Comparison of ENCODE assay signal across 8 mouse cellular contexts in the genomic region with DNA sequence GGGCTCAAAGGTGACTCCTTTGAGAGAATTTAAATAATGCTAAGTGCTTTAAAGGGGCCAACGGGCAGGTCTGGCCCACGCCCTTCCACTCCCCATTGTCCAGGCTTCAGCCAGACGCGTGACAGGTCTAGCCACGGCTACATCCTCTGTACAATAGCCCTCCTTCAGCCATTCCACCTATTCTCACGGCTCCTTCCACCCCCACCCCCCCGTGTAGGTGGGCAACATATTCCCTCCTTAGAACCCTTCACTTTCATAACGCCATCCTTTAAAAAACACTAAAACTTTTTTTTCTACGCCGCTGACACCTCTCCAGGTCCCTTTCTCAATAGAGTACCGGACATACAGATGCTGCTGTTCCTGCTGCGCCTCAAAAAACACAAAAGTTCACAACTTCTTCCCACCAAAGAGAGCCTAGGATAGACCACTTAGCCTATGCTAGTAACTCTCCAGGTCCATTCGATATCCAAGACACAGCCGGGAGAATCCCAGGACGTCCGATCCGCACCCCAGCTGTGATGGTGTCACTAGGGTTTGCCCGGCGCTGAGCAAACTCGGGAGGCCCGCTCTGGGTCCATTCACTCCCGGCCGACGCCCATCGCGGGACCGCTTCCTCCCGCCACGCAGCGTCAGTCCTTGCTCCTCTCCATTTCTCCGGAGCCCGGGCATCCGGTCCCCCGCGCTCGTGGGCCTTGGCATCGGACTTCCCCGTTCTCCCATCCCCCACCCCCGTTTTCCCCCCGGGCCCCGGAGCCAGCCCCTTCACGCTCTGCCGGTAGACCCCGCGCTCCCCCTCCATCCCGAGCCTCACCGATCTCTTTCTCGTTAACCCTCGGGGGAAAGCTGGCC. TPM values are rescaled to one million over a fixed set of nuclear protein-coding genes. Genes with fewer than 3 reads are reported as not detected.
DNase-seq lines count a peak whose midpoint lies in the region; ATAC-seq and TF ChIP-seq lines count a peak whose summit lies in the region.

No protein-coding gene starts in this region.

- H3K9ac ChIP-seq in intestine, embryonic 15.5 days, result peak overlapping the region; percentile 89
- H3K9ac ChIP-seq in limb, embryonic 13.5 days, result peak overlapping the region; percentile 97
- peak overlapping the region; percentile 97 for H3K9ac ChIP-seq in midbrain, embryonic 12.5 days (replicated peaks)
- H3K9ac ChIP-seq in stomach, embryonic 14.5 days (replicated peaks; ENCODE audit: low read depth, low read length), result peak overlapping the region; percentile 91

- ATAC-seq in intestine, embryonic 15.5 days, result peak; percentile 67
- ATAC-seq in limb, embryonic 13.5 days (ENCODE audit: low FRiP score, low read depth), result peak; percentile 64
- peak; percentile 52 for ATAC-seq in midbrain, embryonic 12.5 days (ENCODE audit: low FRiP score, low read depth)
- peak; percentile 48; the same call in 1 of the 2 replicates for ATAC-seq in stomach, embryonic 14.5 days (ENCODE audit: insufficient number of reproducible peaks, insufficient read depth, low FRiP score, low read depth)

- 0 out of 2 replicates have a peak, but pooled peaks cover 1% of the 10 kb centered on the region for H3K36me3 ChIP-seq in intestine, embryonic 15.5 days
- peaks cover 30% of the 10 kb centered on the region for H3K36me3 ChIP-seq in limb, embryonic 13.5 days
- peaks cover 22% of the 10 kb centered on the region for H3K36me3 ChIP-seq in midbrain, embryonic 12.5 days
- H3K36me3 ChIP-seq in stomach, embryonic 14.5 days (ENCODE audit: control insufficient read depth, insufficient read depth, low read length), result peaks cover 19% of the 10 kb centered on the region

- WGBS in intestine, embryonic 15.5 days, result under 1% methylated on average over 49 of the region's 49 CpGs
- WGBS in limb, embryonic 13.5 days, result 2% methylated on average over 49 of the region's 49 CpGs
- 1% methylated on average over 49 of the region's 49 CpGs for WGBS in midbrain, embryonic 12.5 days
- 1% methylated on average over 47 of the region's 49 CpGs for WGBS in stomach, embryonic 14.5 days

- no peak for TF ChIP-seq CTCF in cortical plate, adult 2 months (IDR thresholded peaks at IDR 0.05; ENCODE audit: extremely low read depth, insufficient read depth, low read length)

- peak overlapping the region; percentile 86 for H3K4me3 ChIP-seq in cortical plate, adult 2 months (ENCODE audit: insufficient read depth, low read length)
- H3K4me3 ChIP-seq in intestine, embryonic 15.5 days (replicated peaks), result peak overlapping the region; percentile 96
- peak overlapping the region; percentile 90 for H3K4me3 ChIP-seq in limb, embryonic 13.5 days
- peak overlapping the region; percentile 95 for H3K4me3 ChIP-seq in midbrain, embryonic 12.5 days
- H3K4me3 ChIP-seq in stomach, embryonic 14.5 days (ENCODE audit: low read depth, low read length), result peak overlapping the region; percentile 89

- H3K9me3 ChIP-seq in intestine, embryonic 15.5 days, result no peaks in the 10 kb centered on the region
- no peaks in the 10 kb centered on the region for H3K9me3 ChIP-seq in limb, embryonic 13.5 days
- H3K9me3 ChIP-seq in midbrain, embryonic 12.5 days, result no peaks in the 10 kb centered on the region
- no peaks in the 10 kb centered on the region for H3K9me3 ChIP-seq in stomach, embryonic 14.5 days (ENCODE audit: control insufficient read depth, low read depth, low read length)

- no peaks in the 10 kb centered on the region for H3K27me3 ChIP-seq in intestine, embryonic 15.5 days (replicated peaks)
- H3K27me3 ChIP-seq in limb, embryonic 13.5 days, result no peaks in the 10 kb centered on the region
- peaks cover 11% of the 10 kb centered on the region; the same call in 1 of the 2 replicates for H3K27me3 ChIP-seq in midbrain, embryonic 12.5 days
- no peaks in the 10 kb centered on the region for H3K27me3 ChIP-seq in stomach, embryonic 14.5 days (ENCODE audit: control insufficient read depth, insufficient read depth, low read length)

- peak overlapping the region; percentile 74 for H3K27ac ChIP-seq in cortical plate, adult 2 months (ENCODE audit: insufficient read depth, low read length)
- H3K27ac ChIP-seq in intestine, embryonic 15.5 days, result peak overlapping the region; percentile 93
- peak overlapping the region; percentile 96 for H3K27ac ChIP-seq in limb, embryonic 13.5 days
- peak overlapping the region; percentile 97 for H3K27ac ChIP-seq in midbrain, embryonic 12.5 days (replicated peaks)
- H3K27ac ChIP-seq in stomach, embryonic 14.5 days (ENCODE audit: low read length), result peak overlapping the region; percentile 95

- peaks cover 3% of the 10 kb centered on the region; the same call in 1 of the 2 replicates for H3K4me1 ChIP-seq in cortical plate, adult 2 months (ENCODE audit: control insufficient read depth, insufficient read depth, low read length)
- peaks cover 13% of the 10 kb centered on the region for H3K4me1 ChIP-seq in intestine, embryonic 15.5 days (replicated peaks)
- peaks cover 20% of the 10 kb centered on the region for H3K4me1 ChIP-seq in limb, embryonic 13.5 days
- H3K4me1 ChIP-seq in midbrain, embryonic 12.5 days, result peaks cover 22% of the 10 kb centered on the region
- peaks cover 20% of the 10 kb centered on the region for H3K4me1 ChIP-seq in stomach, embryonic 14.5 days (ENCODE audit: control insufficient read depth, insufficient read depth, low read length)

- DNase-seq in left cerebral cortex, adult 18-20 months (ENCODE audit: low spot score in 2 of 2), result peak; percentile 31 to 40
- DNase-seq in left cerebral cortex, adult 11 months (ENCODE audit: low spot score), result no peak
- DNase-seq in gastrocnemius, postnatal 36 days, result peak; percentile 40 to 51

- peak overlapping the region; percentile 74 for H3K4me2 ChIP-seq in intestine, embryonic 15.5 days (replicated peaks)
- H3K4me2 ChIP-seq in limb, embryonic 13.5 days (replicated peaks), result peak overlapping the region; percentile 94
- peak overlapping the region; percentile 67 for H3K4me2 ChIP-seq in midbrain, embryonic 12.5 days (replicated peaks)
- peak overlapping the region; percentile 93 for H3K4me2 ChIP-seq in stomach, embryonic 14.5 days (replicated peaks; ENCODE audit: low read depth, low read length)

- intact Hi-C loops in gastrocnemius, postnatal 36 days (cut with DNase I), result no loop called here

- no peak for TF ChIP-seq POLR2A in cortical plate, adult 2 months (IDR thresholded peaks at IDR 0.05; ENCODE audit: extremely low read depth, insufficient read depth, low read length)

RNA-seq across cellular contexts. Expression of gene Wsb1, which starts 0.7 kb away (rescaled TPM):
- 10 to 100 TPM; 81.2 to 81.9 TPM for total RNA-seq in left cerebral cortex, adult 18-20 months (2021)
- polyA plus RNA-seq in cortical plate, adult 2 months (2012; rRNA removed), result 181 and 213 TPM in 2 replicates
- total RNA-seq in gastrocnemius, postnatal 36 days (2021), result 1 to 10 TPM; 6.7 to 6.9 TPM
- 166 and 207 TPM in 2 replicates for polyA plus RNA-seq in intestine, embryonic 15.5 days (2015; fragmentation: Nextera tagmentation; extraction: Ambion mirVana)
- 421 and 432 TPM in 2 replicates for polyA plus RNA-seq in limb, embryonic 13.5 days (2015; fragmentation: Nextera tagmentation; extraction: Ambion mirVana)
- 490 and 507 TPM in 2 replicates for polyA plus RNA-seq in midbrain, embryonic 12.5 days (2016; fragmentation: Nextera tagmentation; extraction: Ambion mirVana)
- 302 and 323 TPM in 2 replicates for polyA plus RNA-seq in stomach, embryonic 14.5 days (2014; fragmentation: Nextera tagmentation; extraction: Ambion mirVana)

RNA-seq across cellular contexts. Expression of gene Gm9964, which starts 42.9 kb away (rescaled TPM):
- under 1 TPM in 1 of 2 experiments, not detected in 1; 0.49 TPM for total RNA-seq in left cerebral cortex, adult 18-20 months (2021)
- polyA plus RNA-seq in cortical plate, adult 2 months (2012; rRNA removed), result not detected in 2 replicates
- not detected for total RNA-seq in gastrocnemius, postnatal 36 days (2021)
- not detected in 2 replicates for polyA plus RNA-seq in intestine, embryonic 15.5 days (2015; fragmentation: Nextera tagmentation; extraction: Ambion mirVana)
- not detected in 2 replicates for polyA plus RNA-seq in limb, embryonic 13.5 days (2015; fragmentation: Nextera tagmentation; extraction: Ambion mirVana)
- not detected in 2 replicates for polyA plus RNA-seq in midbrain, embryonic 12.5 days (2016; fragmentation: Nextera tagmentation; extraction: Ambion mirVana)
- polyA plus RNA-seq in stomach, embryonic 14.5 days (2014; fragmentation: Nextera tagmentation; extraction: Ambion mirVana), result not detected in 2 replicates
